Mouse (Mus musculus): ENCODE results near the gene Txnrd2. TPM values are rescaled to one million over a fixed set of nuclear protein-coding genes. Genes with fewer than 3 reads are reported as not detected.
A peak's percentile ranks its signal among the peaks of the same experiment; 100 is the strongest.

Txnrd2 gene
- total RNA-seq, 2 experiments from 2014 or later = 22.1 to 28.4 TPM

DNA sequence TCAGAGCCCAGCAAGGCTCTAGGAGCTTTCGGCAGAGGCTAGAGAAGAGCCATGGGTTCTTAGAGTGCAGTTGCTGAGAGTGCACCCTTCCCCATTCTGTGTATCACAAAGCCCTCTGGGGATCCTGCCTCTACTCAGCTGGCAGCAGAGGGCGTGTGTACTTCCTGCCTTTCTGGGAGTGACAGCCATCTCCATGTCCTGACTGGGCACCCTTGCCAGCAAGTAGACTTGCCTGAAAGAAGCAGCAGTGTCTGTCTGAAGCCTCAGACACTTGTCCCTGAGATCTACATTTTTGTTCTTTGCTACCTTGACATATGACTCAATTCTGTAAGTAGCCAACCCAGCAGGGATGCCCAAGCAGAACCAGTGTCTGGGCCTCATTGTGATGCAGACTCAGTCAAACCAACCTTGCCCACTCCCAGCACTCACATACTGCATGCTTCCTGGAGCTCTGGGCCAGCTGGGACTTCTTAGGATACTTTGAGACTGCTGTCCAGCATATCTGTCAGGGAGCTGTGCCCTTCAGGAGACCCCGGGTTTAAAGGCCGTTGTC lies 54.8 kb downstream of the Txnrd2 start:
- no peak for DNase-seq (ENCODE audit: low spot score in 2 of 2)

DNA sequence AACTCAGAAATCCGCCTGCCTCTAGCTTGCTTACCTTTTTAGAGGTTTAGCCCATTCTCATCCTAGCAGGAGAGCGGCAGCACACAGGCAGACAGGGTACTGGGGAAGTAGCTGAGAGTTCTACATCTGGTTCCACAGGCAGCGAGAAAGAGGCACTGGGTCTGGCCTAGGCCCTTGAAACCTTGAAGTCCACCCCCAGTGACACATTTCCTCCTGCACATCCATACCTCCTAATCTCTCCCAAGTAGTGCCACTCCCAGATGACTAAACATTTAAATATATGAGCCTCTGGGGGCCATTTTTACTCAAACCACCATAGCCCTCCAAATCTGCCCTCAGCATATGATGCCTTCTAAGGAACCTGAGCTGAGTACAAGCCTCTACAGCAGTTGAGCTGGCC lies 56.2 kb downstream of the Txnrd2 start:
- DNase-seq (ENCODE audit: low spot score in 2 of 2) = no peak

DNA sequence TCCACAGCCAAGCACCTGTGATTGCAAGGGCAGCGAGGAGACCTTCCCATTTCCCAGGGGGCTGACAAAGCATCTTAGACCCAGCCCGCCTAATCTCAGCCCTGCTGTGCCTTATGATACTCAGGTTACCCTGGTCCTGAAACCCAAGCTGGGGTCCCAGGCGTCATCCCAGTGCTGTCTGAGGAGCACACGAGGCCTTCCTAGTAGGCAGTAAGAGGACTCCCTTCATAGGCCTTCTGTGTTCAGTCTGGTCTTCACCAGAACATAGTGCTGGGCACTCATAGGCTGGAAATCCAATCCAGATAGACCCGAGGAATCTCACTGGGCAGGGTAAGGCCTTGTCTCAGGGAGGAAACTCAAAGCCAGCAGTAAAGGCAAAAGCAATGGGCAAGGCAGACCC lies 57.7 kb downstream of the Txnrd2 start:
- no peak for DNase-seq (ENCODE audit: low spot score in 2 of 2)

DNA sequence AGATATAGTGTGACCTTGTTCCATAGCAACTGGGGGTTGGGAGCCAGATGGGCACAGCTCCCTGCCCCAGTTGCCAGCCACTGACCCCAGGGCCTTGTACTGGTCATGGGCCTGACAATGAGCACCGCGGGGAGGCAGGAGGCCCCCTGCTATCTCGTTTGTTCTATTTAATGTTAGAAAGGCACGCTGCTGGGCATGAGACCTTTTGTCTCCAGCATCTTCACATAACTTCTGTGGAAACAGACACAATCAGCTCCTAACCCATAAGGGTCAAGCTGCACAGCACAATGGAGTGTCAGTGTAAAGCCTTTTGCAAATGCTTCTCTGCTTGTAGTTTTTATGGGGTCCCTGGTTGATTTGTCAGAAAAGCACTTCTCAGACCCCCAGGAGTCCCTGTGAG lies 58.2 kb downstream of the Txnrd2 start:
- DNase-seq (ENCODE audit: low spot score in 2 of 2) = no peak

DNA sequence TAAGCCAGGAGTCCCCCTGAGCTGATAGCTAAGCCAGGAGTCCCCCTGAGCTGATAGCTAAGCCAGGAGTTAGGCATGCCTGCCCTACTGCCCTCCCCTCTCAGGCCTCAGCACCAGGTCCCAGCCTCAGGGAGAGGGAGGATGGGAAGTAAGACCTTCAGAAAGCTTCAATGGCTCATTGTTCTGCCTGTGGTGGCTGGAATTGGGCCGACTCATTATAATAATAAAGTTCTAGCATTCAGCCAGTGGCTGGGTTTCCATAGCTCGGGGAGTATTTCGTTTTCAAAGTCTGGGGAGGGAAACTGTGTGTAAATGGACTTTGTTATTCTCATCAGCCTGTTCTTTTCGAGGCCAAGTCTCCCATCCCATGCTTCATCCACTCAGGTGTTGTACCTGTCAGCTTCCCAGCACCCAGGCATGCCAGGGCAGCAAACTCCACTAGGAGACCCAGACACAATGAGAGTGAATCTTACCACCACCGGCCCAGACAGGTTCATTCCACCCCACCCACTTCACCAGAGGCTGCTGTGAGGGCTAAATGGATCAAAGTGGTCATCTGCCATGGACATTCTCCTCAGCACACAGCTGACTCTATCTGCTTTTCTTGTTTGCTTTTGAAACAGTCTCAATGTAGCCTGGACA lies 58.7 kb downstream of the Txnrd2 start:
- DNase-seq (ENCODE audit: low spot score in 2 of 2) = no peak

DNA sequence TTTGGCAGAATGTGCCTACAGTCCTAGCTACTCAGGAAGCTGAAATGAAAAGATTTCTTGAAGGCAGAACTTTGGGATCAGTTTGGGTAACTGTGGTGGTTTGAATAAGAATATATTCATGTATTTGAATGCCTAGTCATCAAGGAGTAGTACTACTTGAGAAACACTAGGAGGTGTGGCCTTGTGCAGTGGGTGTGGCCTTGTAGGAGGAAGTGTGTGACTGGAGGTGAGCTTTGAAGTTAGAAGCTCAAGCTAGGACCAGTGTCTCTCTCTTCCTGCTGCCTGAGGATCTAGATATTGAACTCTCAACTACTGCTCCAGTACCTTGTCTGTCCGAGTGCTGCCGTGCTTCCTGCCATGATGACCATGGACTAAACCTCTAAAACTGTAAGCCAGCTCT lies 59.9 kb downstream of the Txnrd2 start:
- DNase-seq (ENCODE audit: low spot score in 2 of 2) = no peak

DNA sequence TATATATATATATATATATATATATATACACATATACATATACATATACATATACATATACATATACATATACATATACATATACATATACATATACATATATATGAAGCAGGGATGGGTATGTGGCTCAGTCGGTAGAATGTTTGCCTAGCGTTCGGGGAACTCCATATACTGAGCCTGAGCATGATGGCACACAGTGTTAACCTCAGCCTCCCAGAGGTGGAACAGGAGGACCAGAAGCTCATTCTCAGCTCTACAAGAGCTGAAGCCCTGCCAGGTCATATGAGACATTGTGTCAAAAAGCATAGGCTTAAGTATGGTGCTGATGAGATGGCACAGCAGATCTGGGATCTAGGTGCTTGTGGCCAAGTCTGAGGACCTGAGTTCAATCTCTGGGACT lies 64.1 kb downstream of the Txnrd2 start:
- DNase-seq (ENCODE audit: low spot score in 2 of 2) = no peak

DNA sequence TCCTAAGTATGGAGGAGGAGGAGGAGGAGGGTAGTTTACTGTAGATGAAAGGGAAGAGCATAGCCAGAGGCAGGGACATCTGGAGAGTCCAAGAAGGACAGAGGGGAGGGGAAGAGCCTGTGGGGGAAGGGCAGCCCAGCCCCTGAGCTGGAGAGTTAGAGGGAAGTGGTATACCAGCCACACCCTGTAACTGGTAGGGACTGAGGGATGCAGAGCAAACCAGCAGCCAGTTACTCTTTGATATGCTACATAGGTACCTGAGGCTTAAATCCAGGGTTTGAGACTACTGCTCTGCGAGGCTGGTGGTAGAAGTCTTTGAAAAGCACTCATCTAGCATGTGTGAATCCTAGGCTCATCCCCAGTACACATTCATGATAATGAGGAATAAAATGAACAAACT lies 64.7 kb downstream of the Txnrd2 start:
- DNase-seq (ENCODE audit: low spot score in 2 of 2) = no peak

DNA sequence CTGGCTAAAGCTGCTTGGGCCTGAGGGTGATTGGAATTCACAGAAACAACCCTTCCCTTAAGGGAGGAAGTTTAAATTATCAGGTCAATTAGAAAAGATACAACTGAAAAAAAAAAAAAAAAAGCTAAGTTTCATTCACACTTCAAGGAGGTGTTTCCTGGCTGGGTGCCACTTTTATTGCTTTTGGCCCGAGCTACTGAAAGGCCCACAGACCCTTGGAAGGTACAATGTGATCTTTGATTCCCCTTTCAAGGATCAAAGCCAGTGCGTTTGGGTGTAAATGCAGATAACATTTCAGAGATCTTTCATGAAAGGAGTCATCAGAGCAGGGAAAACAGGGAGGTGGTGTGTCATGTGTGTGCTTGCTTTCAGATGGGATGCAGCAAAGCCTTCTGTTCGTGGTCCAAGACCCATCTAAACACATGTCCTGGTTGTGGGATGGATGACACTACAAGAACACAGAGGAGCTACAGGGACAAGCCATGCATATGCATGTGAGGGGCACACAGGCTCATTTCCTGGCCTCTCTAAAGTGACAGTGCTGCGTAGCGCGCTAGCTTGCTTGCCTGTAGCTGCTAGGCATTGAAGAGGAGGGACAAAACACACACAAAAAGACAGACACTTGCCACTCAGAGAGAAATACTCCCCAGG lies 71.8 kb downstream of the Txnrd2 start:
- peak in 1 of 2 experiments; percentile 60 for DNase-seq (ENCODE audit: low spot score in 2 of 2)

DNA sequence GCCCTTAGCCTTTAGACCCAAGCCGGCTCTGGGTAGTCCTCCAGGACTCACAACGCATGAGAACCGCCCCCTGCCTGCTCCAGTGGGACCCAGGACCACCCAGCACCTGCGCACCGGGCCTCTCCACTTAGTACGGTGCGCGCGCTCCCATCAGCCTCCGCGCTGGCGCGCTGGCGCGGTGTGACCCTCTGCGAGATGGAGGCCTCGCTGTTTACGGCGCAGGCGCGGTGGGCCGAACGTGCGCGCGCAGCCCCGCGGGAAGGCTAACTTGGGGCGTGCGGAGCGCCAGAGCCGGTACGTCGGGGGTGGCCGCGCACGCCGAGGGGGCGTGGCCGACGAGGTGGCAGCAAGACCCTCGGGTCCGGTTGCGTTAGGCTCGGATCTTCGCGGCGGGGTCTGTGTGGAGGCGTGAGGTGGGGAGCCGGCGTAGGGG lies 72.4 kb downstream of the Txnrd2 start, which contains the start of the genes Gnb1l and Rtl10:
TSS of gene Gnb1l (plus strand) at position 156 of the 433 bp plus-strand sequence.
TSS of gene Rtl10 (plus strand) at position 344 of the 433 bp plus-strand sequence.
- peak; percentile 95 to 97 for DNase-seq (ENCODE audit: low spot score in 2 of 2)

DNA sequence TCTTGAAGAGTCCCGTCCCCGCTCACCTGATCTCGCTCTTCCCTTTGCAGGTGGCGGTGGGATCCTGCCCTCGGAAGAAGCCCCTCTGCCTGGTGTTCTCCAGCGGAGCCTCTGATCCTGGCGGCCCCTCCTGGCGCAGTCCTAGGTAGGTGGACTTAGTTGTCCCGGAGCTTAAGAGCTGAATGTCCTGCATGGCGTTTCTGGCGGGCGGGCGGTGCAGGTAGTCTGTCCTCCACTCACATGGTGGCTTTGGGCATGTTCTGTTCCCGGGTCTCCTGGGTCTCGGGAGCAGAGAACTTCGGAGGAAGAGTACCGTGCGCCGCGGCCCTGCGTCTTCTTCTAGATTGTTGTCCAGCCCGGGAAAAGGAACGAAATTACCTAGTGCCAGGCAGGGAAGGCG lies 72.8 kb downstream of the Txnrd2 start:
- no peak for DNase-seq (ENCODE audit: low spot score in 2 of 2)

DNA sequence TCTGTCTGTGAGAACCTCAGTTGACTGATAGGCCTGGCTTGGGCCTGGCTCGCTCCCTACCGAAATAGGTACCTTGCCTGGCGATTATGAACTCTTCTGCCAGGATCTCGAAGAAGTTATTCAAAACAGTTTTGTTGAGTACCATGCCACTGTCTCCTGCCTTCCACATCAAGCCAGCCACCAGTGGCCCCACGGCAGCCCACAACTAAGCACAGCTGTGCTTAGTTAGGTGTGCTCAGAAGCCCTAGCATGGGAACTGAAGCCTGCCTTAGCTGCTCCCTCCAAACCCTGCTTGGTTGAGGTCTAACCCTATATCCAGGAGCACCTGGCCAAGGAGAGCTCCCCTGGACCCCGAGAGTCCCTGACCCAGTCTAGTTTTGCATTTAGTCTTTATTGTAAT lies 75.3 kb downstream of the Txnrd2 start:
- DNase-seq (ENCODE audit: low spot score in 2 of 2) = no peak

DNA sequence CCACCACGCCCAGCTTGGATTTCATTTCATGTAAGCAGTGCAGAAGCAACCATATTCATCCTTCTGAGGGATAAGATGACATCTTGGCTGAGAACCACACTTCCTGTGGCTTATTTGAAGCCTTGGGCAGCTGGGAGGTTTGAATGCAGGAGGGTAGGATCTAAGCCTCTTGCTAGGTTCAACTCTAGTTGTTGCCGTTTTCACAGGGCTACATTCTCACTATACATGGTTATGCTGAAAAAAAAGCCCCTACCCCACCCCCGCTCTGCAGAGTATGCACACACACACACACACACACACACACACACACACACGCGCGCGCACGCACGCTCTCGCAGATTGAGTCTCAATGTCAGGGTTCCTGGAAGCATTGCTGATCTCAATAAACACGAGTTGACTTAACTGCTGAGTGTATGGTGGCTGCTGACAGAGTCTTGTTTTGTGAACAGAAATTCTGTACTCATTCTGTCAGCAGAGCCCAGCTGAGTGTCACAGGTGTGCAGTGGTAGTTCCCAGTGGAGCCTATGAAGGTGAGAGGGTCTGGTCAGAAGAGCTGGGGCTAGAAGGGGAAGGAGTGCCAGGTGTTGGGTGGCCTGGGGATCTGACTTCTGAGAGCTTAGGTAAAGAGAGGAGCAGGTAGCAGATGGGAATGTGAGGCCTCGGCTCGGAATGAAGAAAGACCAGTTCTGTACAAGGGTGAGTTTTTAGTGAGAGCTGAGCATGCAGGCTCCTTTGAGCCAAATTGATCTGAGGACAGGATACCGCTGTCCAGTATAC lies 77.6 kb downstream of the Txnrd2 start:
- DNase-seq (ENCODE audit: low spot score in 2 of 2) = no peak

DNA sequence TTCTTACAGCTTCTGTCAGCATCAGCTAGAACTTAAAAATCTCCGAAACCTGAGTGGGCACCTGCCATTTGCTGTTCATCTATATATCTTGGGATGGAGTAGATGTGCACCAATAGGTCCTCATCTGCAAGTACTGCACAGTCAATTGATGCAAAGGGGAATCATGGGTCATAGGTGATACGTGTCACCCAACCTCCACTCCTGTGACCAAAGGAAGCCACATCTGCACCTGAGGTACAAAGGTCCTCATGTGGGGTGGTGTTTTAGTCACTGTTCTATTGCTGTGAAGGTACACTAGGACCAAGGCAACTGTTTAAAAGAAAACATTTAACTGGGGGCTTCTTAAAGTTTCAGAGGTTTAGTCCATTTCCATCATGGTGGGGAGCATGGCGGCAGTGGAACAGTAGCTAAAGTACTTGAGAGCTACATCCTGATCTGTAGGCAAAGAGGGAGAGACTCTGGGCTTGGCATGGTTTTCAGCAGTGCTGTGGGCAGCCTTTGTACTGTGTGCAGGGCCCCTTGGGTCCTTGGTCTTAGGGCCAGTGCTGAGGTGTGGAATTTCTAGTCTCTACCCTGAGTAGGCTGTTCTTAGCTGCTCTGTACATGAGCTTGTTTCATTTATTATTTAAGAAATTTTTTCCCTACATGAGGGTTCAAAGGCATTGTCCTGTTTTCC lies 80.5 kb downstream of the Txnrd2 start:
- DNase-seq (ENCODE audit: low spot score in 2 of 2) = no peak

DNA sequence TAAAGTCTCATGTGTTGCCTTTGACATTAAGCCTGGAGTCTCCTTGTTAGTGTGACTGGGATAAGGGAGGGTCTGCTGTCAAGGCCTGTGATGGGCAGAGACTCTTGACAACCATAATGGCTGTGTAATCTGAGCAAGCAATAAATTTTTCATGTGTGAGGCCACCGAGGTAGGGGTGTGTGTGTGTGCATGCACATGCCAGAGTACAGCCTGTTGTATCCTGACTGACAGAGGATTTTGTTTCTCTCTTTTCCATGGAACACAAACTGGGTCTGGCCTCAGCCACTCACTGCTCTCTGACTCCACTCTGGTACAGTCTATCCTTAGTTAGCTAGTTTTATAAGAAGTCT lies 81.0 kb downstream of the Txnrd2 start:
- no peak for DNase-seq (ENCODE audit: low spot score in 2 of 2)

DNA sequence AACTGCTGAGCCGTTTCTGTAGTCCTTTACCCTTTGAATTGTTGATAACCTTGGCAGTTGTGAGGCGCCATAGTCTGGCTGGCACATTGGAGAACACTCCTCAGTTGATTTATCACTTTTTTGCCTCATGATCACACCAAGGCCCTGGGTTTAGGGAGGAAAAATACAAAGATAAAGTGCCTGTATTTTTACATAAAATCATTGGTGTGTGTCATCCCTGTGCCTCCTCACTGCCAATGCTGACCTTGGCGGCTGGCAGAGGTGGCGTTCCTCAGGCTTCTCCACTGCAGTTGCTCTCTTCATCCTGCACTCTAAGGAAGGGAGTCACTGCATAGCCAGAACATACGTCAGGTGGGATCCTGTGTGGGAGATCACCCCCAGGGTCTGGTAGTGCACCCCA lies 85.6 kb downstream of the Txnrd2 start:
- no peak for DNase-seq (ENCODE audit: low spot score in 2 of 2)

DNA sequence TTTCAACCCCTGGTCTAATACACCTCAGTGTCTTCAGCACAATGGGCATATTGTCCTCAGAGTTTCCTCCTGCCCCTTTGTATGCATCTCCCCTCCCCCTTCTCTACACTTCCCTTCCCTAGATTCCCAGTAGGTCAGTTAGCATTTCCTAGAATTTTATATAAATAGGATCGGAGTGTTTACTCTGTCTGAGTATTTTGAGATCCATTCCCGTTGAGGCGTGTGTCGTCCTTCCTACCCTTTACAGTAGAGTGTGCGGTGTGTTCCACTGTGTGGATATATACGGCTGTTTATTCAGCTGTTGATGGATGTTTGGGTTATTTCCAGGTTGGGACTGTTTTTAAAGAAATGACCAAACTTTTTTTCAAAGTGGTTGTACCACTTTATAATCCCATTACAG lies 87.3 kb downstream of the Txnrd2 start:
- DNase-seq (ENCODE audit: low spot score in 2 of 2) = no peak

DNA sequence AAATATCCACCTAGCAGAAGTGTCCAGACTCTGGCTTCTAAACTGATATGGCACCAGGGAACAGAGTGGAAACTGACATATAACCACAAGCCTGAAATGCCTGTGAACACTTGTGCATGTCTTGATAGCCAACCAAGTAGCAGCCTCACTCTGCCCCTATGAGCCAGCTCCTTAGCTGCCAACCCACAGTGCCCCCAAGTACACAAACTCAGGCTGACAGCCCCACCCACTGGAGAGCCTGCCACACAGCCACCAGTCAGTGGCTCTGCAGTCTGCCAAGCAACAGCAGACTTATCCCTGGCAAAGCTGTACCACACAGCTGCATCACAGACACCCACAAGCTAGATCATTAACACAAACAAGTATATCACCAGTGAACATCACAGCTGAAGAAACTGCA lies 91.9 kb downstream of the Txnrd2 start:
- peak; percentile 50 to 67 for DNase-seq (ENCODE audit: low spot score in 2 of 2)

DNA sequence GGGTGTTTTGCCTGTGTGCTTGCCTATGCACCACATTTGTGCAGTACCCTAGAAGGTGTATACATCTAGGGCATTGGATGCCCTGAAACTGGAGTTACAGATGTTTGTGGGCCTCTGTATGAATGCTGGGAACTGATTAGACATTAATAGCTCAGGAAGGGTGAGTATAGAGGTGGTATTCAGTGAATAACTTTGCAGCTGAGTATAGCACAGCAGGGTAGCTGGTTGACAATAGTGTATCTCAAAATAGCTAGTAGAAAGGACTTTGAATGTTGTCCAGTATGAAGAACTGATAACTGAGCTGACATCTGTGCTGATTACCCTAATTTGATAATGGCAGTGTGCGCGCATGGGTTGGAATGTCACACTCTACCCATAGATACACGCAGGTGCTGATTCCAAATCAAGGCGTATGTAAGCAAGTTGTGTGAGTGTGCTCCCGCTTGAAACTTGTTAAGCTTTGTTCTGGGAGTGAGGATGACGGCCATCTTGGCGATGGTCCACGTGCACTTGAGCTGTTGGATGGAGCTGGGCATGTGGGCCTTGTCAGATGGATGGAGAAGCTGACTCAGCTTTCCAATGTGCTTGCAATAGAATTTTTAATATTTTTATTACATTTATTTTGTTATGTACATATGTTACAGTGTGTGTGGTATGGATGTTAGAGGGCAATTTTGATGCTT lies 97.5 kb downstream of the Txnrd2 start:
- no peak for DNase-seq (ENCODE audit: low spot score in 2 of 2)

DNA sequence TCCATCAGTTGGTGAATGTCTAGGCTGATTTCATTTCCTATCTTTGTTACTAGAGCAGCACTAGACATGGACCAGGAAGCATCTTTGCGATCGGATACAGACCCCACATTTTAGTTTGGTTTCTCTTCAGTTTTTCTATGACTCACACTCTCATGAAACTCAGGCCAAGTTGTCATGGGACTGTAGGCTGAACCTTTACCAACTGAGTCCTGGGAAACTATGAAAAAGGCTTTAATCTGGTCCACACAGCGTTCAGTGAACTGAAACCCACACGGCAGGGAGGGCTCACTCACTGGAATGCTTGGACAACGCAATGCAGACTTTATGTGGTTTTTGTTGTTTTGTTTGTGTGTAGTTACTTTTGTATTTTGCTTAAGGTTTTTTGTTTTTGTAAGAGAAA lies 102.5 kb downstream of the Txnrd2 start:
- no peak for DNase-seq (ENCODE audit: low spot score in 2 of 2)
